Mouse (Mus musculus): ENCODE data around the gene Selp. TPM values are rescaled to one million over a fixed set of nuclear protein-coding genes. Genes with fewer than 3 reads are reported as not detected.
A peak's percentile ranks its signal among the peaks of the same experiment; 100 is the strongest.

Gene Selp
- polyA plus RNA-seq, 1 experiment from 2014 or later: 0.08 TPM

DNA sequence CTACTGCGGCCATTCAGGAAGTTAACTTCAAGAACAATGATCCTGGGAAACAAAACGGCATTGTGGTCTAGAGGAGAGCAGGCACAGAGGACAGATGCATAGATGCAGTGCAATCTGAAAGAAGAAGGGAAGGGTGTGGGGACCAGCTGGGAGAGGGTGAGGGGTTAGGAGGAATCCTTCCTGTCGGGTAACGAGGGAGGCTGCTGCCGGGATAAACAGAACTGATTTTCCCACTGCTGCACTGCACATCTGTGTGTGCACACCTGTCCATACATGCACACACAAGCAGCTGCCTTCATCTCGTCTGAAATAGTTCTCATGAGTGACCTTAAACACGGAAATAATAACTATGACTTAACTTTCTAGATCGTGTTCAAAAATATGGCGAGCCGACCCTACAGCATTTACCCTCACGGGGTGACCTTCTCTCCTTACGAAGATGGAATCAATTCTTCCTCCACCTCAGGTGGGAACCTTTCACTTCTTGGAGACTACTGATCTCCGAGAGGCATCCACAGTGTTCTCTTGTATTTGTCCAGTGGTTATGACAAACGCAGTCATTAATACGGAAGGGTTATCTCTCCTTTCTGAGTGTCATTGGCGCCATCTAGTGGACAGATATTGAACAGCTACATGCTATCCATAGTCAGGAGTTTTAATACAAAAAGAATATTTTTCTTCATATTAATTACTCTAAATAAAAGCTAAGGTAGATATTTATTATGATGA, 69.2 kb downstream of the Selp start:
- ATAC-seq (ENCODE audit: extremely low read depth, insufficient number of reproducible peaks, low FRiP score, low TSS enrichment): no peak
- 0 out of 2 replicates have a peak, but pooled peaks cover 3% of the 10 kb centered on the region for H3K27me3 ChIP-seq (replicated peaks)
- H3K9ac ChIP-seq: no peak overlapping the region
- no peaks in the 10 kb centered on the region for H3K36me3 ChIP-seq
- H3K4me2 ChIP-seq: peak overlapping the region; percentile 58
- H3K4me1 ChIP-seq: no peaks in the 10 kb centered on the region
- H3K27ac ChIP-seq (replicated peaks): no peak overlapping the region
- 43% methylated on average over 16 of the region's 16 CpGs for WGBS
- H3K4me3 ChIP-seq: peak overlapping the region; percentile 21
- H3K9me3 ChIP-seq: no peaks in the 10 kb centered on the region

DNA sequence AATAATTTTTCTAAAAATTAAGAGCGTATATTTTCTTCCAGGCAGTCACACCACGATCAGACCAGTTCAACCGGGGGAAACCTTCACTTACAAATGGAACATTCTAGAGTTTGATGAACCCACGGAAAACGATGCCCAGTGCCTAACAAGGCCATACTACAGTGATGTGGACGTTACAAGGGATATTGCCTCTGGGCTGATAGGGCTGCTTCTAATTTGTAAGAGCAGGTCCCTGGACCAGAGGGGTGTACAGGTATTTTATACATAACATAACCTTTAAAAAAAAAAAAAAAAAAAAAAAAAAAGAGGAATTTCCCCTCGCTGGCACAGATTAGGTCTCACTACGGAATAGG, 69.8 kb downstream of the Selp start:
- no peak for ATAC-seq (ENCODE audit: extremely low read depth, insufficient number of reproducible peaks, low FRiP score, low TSS enrichment)
- Histone ChIP-seq H3K4me3 (no peak overlapping the region), H3K36me3 (no peaks in the 10 kb centered on the region), H3K9me3 (no peaks in the 10 kb centered on the region), H3K27ac (replicated peaks) (no peak overlapping the region), H3K4me1 (no peaks in the 10 kb centered on the region), H3K4me2 (no peak overlapping the region), H3K27me3 (replicated peaks) (0 out of 2 replicates have a peak, but pooled peaks cover 3% of the 10 kb centered on the region), H3K9ac (no peak overlapping the region)
- WGBS: 31% methylated on average over 8 of the region's 8 CpGs

DNA sequence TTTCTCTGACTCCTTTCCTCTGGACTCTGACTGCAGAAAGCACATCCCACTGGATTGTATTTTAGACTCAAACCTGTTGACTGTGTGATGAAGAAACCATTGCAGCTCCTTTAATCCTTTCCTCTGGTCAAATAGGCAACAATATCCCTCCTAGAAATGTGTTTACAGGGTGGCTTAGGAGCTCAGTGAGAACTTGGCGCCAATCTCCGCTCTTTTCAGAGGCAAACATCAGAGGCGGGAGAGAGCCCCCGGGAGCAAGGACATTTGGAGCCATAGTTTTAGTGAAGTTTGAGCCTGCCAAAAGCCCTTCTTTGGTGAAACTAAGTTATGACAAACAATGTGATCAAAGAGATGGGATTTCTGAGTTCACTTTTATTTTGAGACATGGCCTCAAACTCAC, 70.3 kb downstream of the Selp start:
- no peak overlapping the region for H3K4me2 ChIP-seq

DNA sequence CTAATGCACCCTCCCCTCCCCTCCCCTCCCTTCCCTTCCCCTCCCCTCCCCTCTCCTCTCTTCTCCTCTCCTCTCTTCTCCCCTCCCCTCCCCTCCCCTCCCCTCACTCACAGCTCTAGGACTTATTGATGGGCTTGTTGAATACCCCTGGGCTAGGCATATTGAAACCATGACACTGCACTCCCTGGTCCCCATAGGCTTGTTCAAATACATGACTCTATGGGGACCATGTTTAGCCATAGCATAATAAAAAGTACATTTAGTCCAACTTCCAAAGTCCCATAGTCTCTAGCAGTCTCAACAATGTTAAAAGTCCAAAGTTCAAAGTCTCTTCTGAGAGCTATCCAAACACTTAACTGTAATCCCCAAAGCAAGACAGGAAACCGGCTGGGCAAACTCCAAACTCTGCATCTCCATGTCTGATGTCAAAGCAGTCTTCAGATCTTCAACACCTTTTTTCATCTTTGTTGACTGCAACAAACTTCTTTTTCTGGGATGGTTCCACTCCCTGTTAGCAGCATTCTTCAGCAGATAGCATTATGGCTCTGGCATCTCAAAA, 72.0 kb downstream of the Selp start:
- WGBS: 76% methylated on average over 1 of the region's 1 CpGs
- Histone ChIP-seq H3K4me1 (no peaks in the 10 kb centered on the region), H3K4me2 (no peak overlapping the region), H3K27ac (replicated peaks) (no peak overlapping the region), H3K36me3 (no peaks in the 10 kb centered on the region), H3K9me3 (no peaks in the 10 kb centered on the region), H3K27me3 (replicated peaks) (0 out of 2 replicates have a peak, but pooled peaks cover 3% of the 10 kb centered on the region), H3K9ac (no peak overlapping the region), H3K4me3 (no peak overlapping the region)
- ATAC-seq (ENCODE audit: extremely low read depth, insufficient number of reproducible peaks, low FRiP score, low TSS enrichment): no peak

More for the DNA sequence above, 70.3 kb downstream of the Selp start:
- 74% methylated on average over 4 of the region's 4 CpGs for WGBS
- no peak overlapping the region for H3K27ac ChIP-seq (replicated peaks)
- H3K27me3 ChIP-seq (replicated peaks): 0 out of 2 replicates have a peak, but pooled peaks cover 3% of the 10 kb centered on the region
- H3K9me3 ChIP-seq: no peaks in the 10 kb centered on the region
- H3K4me3 ChIP-seq: no peak overlapping the region
- no peak overlapping the region for H3K9ac ChIP-seq
- H3K4me1 ChIP-seq: no peaks in the 10 kb centered on the region
- H3K36me3 ChIP-seq: no peaks in the 10 kb centered on the region
- no peak for ATAC-seq (ENCODE audit: extremely low read depth, insufficient number of reproducible peaks, low FRiP score, low TSS enrichment)

DNA sequence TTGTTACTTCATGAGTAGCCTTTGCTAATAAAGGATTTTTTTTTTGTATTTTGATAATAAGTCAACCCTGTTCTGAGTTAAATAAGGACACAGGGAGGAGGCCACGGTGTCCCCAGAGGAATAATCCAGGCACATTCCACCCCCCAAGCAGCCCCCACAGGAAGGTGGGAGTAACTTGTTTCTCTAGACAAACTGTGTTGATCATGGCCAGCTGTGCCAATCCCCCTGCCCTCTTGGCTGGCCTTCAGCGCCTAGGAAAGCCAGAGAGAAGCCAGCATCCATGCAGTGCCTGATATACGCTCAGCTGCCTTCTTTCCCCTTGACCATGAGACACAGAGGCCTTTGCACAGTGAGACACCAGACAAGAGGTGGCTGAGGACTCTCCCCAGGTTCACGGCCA, 84.5 kb downstream of the Selp start:
- ATAC-seq (ENCODE audit: extremely low read depth, insufficient number of reproducible peaks, low FRiP score, low TSS enrichment): no peak
- WGBS: 73% methylated on average over 4 of the region's 4 CpGs

More for the DNA sequence above, 84.5 kb downstream of the Selp start:
- H3K9me3 ChIP-seq: no peaks in the 10 kb centered on the region
- no peak overlapping the region for H3K9ac ChIP-seq
- H3K4me3 ChIP-seq: no peak overlapping the region
- H3K27ac ChIP-seq (replicated peaks): no peak overlapping the region
- H3K27me3 ChIP-seq (replicated peaks): no peaks in the 10 kb centered on the region
- H3K4me1 ChIP-seq: no peaks in the 10 kb centered on the region
- no peaks in the 10 kb centered on the region for H3K36me3 ChIP-seq
- H3K4me2 ChIP-seq: no peak overlapping the region

Other genes starting within 250 kb of the Selp start
- 10.0 and 11.0 TPM in 2 replicates for gene Scyl3, start 186.2 kb upstream of the Selp start, polyA plus RNA-seq (2015; fragmentation: Nextera tagmentation; extraction: Ambion mirVana)
- gene BC055324, start 120.5 kb upstream of the Selp start, polyA plus RNA-seq (2015; fragmentation: Nextera tagmentation; extraction: Ambion mirVana): 14.5 and 15.5 TPM in 2 replicates
- 5.0 and 7.0 TPM in 2 replicates for gene Mettl18, start 120.4 kb upstream of the Selp start, polyA plus RNA-seq (2015; fragmentation: Nextera tagmentation; extraction: Ambion mirVana)
- 0.57 and 0.84 TPM in 2 replicates for gene Sele, start 67.0 kb upstream of the Selp start, polyA plus RNA-seq (2015; fragmentation: Nextera tagmentation; extraction: Ambion mirVana)
- 0.31 and 0.72 TPM in 2 replicates for gene Sell, start 53.3 kb upstream of the Selp start, polyA plus RNA-seq (2015; fragmentation: Nextera tagmentation; extraction: Ambion mirVana)
- 0.24 and 0.38 TPM in 2 replicates for gene F5, start 36.6 kb downstream of the Selp start, polyA plus RNA-seq (2015; fragmentation: Nextera tagmentation; extraction: Ambion mirVana)
- gene Slc19a2, start 133.8 kb downstream of the Selp start, polyA plus RNA-seq (2015; fragmentation: Nextera tagmentation; extraction: Ambion mirVana): 6.6 and 8.7 TPM in 2 replicates
- 8.7 and 9.5 TPM in 2 replicates for gene Ccdc181, start 160.3 kb downstream of the Selp start, polyA plus RNA-seq (2015; fragmentation: Nextera tagmentation; extraction: Ambion mirVana)
- 21.4 and 22.7 TPM in 2 replicates for gene Nme7, start 188.9 kb downstream of the Selp start, polyA plus RNA-seq (2015; fragmentation: Nextera tagmentation; extraction: Ambion mirVana)
- gene Blzf1, start 192.2 kb downstream of the Selp start, polyA plus RNA-seq (2015; fragmentation: Nextera tagmentation; extraction: Ambion mirVana): 22.4 and 27.0 TPM in 2 replicates

All from heart, embryonic 13.5 days (tissue).